Mouse (Mus musculus) lung, postnatal 0 days (tissue): ENCODE measurements around the gene Slco1a4. TPM values are rescaled to one million over a fixed set of nuclear protein-coding genes. Genes with fewer than 3 reads are reported as not detected.
"Not testable (repeated sequence)": the region's sequence is repeated elsewhere in the genome, so short reads cannot be mapped to it uniquely, and the experiment has no call there.

ENCODE experiments used
- ATAC-seq: fragments of 200-750 bp; cut with Nextera tagmentation; 2 replicates; pipeline ENCODE4 v1.8.0; 2017; ENCODE audit warnings: moderate library complexity
- DNase-seq: peaks from one replicate; pipeline ENCODE4 v3.0.0-alpha.2; 2016; ENCODE audit warnings: low spot score
- H3K27ac ChIP-seq: fragments of 300-500 bp; sonication (generic); 2 replicates; pipeline ENCODE4 v1.5.1; 2014; ENCODE audit warnings: antibody characterized with exemption, mild to moderate bottlenecking, low read length, mixed read lengths
- H3K27me3 ChIP-seq: fragments of 300-500 bp; sonication (generic); replicated peaks from 2 replicates; pipeline ENCODE4 v1.6.1; 2014; ENCODE audit warnings: low read length, mixed read lengths; ENCODE audit not compliant: insufficient read depth
- H3K36me3 ChIP-seq: fragments of 300-500 bp; sonication (generic); 2 replicates; pipeline ENCODE4 v1.6.1; 2014; ENCODE audit warnings: low read length, mixed read lengths; ENCODE audit not compliant: insufficient read depth
- H3K4me1 ChIP-seq: fragments of 300-500 bp; sonication (generic); 2 replicates; pipeline ENCODE4 v1.6.1; 2014; ENCODE audit warnings: antibody characterized with exemption, low read depth, low read length, mixed read lengths; ENCODE audit not compliant: insufficient read depth
- H3K4me2 ChIP-seq: fragments of 300-500 bp; sonication (generic); replicated peaks from 2 replicates; pipeline ENCODE4 v1.6.1; 2014; ENCODE audit warnings: low read depth, mild to moderate bottlenecking, low read length, moderate library complexity, mixed read lengths
- H3K4me3 ChIP-seq: fragments of 300-500 bp; sonication (generic); 2 replicates; pipeline ENCODE4 v1.5.1; 2014; ENCODE audit warnings: low read depth, low read length
- H3K9ac ChIP-seq: fragments of 300-500 bp; sonication (generic); replicated peaks from 2 replicates; pipeline ENCODE4 v1.6.1; 2014; ENCODE audit warnings: low read depth, mild to moderate bottlenecking
- H3K9me3 ChIP-seq: fragments of 300-500 bp; sonication (generic); 2 replicates; pipeline ENCODE4 v1.6.1; 2016; ENCODE audit warnings: low read length, mixed read lengths
- CTCF ChIP-seq: IDR thresholded peaks from 2 replicates; pipeline ENCODE4 v1.5.1; 2016; ENCODE audit warnings: antibody characterized with exemption, mild to moderate bottlenecking
- EP300 ChIP-seq: IDR thresholded peaks from 2 replicates; pipeline ENCODE4 v1.6.1; 2016; ENCODE audit warnings: antibody characterized with exemption, mild to moderate bottlenecking, control low read depth
- WGBS: fragments of 180-500 bp; shearing (Covaris S2); extraction: QIAGEN DNeasy Blood & Tissue Kit; methylation state at CpG from one replicate; pipeline ENCODE4 v1.1.7; 2014; 5-methylcytosine and 5-hydroxymethylcytosine counted together
- polyA plus RNA-seq: library from polyadenylated mRNA; unstranded; fragments of >200 nt; fragmentation: Nextera tagmentation; extraction: Ambion mirVana; gene quantifications from 2 replicates; pipeline ENCODE4 v1.2.1, GENCODE M21; 2015

The Slco1a4 gene
- polyA plus RNA-seq, result 0.08 and 0.13 TPM in 2 replicates

DNA sequence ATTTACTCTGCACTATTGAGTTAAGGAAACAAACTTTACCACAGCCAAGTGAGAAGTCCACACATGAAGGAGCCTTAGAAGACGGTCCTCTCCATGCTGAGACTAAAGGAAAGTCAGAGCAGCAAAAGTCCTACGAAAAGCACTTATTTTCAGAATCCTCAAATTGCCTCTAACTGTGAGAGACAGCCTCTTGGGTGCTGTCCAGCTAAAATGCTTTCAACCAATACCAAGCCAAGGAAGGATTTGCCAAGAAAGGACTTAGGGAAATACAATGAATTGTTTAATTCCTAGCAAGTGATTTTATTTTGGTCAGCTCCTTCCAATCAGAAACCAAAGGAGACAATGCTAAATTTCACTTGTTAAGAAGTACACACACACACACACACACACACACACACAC is at the start of gene Slco1a4:
TSS of gene Slco1a4 (minus strand) at position 115 of the 400 bp plus-strand sequence.
- Histone ChIP-seq H3K9ac (no peak within 1 kb of the TSS), H3K4me3 (no peak within 1 kb of the TSS), H3K27me3 (no peaks in the 10 kb centered on the region), H3K36me3 (no peaks in the 10 kb centered on the region), H3K9me3 (no peaks in the 10 kb centered on the region), H3K27ac (no peak within 1 kb of the TSS), H3K4me2 (no peak within 1 kb of the TSS), H3K4me1 (no peaks in the 10 kb centered on the region)
- ATAC-seq (no peak), DNase-seq (peak; percentile 32)
- TF ChIP-seq CTCF, result no peak
- no peak for TF ChIP-seq EP300
- 31% methylated on average over 2 of the region's 2 CpGs for WGBS

DNA sequence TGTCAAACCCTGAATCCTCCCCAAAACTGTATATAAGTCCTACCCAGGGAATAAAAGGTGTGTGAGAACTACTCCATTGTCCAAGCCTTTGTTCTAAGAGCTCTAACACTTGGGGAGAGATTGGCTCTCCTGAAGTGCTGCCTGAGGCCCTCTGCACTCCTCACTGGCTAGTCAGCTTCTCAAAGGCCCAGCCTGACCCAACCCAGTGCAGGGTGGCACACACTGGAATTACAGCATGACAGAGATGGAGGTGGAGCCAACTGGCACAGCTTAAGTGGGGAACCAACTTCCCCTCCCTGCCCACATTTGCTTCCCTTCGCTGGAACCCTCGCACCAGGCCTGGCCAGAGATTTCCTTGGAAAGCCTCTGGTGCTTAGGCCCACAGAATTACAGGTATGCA is 42.2 kb upstream of the Slco1a4 start:
- Histone ChIP-seq H3K4me3 (no peak overlapping the region), H3K9me3 (no peaks in the 10 kb centered on the region), H3K27ac (no peak overlapping the region), H3K27me3 (no peaks in the 10 kb centered on the region), H3K4me1 (no peaks in the 10 kb centered on the region), H3K36me3 (no peaks in the 10 kb centered on the region), H3K4me2 (no peak overlapping the region), H3K9ac (no peak overlapping the region)
- TF ChIP-seq EP300, result no peak
- no peak for TF ChIP-seq CTCF
- peak; percentile 46; the same call in 1 of the 2 replicates for ATAC-seq
- 50% methylated on average over 2 of the region's 2 CpGs for WGBS
- DNase-seq, result no peak

DNA sequence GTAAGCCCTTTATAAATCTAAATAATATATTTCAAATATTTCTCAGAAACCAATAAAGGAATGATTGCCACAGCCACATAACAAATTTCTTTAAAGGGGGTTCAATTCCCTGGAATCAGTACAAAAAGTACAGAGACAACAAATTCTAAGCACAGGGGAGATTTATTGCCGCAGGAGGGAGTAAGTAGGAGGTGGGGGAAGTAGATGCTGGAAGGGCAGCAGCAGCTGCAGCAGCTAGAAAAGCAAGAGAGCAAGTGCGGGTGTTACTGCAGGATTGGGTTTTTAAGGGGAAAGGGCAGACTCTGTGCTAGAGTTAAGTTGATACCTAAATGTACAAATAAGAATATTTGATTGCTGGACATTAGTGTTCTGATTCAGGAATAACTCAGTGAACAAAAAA is 33.7 kb upstream of the Slco1a4 start:
- H3K4me3 ChIP-seq, result no peak overlapping the region

DNA sequence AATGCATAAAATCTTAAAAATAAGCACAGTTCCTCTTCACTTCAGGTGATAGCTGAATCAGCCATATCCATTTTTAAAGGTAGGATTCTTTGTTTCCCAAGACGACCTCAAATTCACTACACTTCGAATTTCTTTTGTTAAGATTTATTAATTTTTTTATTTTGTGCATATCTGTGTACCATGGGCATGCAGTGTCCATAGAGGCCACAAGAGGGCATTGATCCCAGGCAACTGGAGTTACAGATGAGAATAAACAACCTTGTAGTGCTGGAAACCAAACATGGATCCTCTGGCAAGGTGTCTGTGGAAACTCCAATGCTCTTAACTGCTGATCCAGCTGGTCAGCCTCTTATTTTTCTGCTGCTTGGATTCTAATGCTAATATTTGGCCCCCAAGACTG is 32.2 kb upstream of the Slco1a4 start:
- Histone ChIP-seq H3K36me3 (no peaks in the 10 kb centered on the region), H3K27ac (no peak overlapping the region), H3K4me3 (no peak overlapping the region), H3K4me1 (no peaks in the 10 kb centered on the region), H3K27me3 (no peaks in the 10 kb centered on the region), H3K9ac (no peak overlapping the region), H3K9me3 (no peaks in the 10 kb centered on the region), H3K4me2 (no peak overlapping the region)
- DNase-seq (no peak), ATAC-seq (no peak)
- 66% methylated on average over 2 of the region's 2 CpGs for WGBS
- TF ChIP-seq CTCF (peak; percentile 36), EP300 (no peak)

More for the DNA sequence above, 33.7 kb upstream of the Slco1a4 start:
- TF ChIP-seq CTCF (no peak), EP300 (no peak)
- H3K27me3 ChIP-seq, result no peaks in the 10 kb centered on the region
- H3K27ac ChIP-seq, result no peak overlapping the region
- no peak for ATAC-seq
- H3K9me3 ChIP-seq, result no peaks in the 10 kb centered on the region
- no peak overlapping the region for H3K4me2 ChIP-seq
- no peaks in the 10 kb centered on the region for H3K36me3 ChIP-seq
- no peak overlapping the region for H3K9ac ChIP-seq
- 50% methylated on average over 2 of the region's 2 CpGs for WGBS
- DNase-seq, result no peak
- H3K4me1 ChIP-seq, result no peaks in the 10 kb centered on the region

GRCm38 (mm10) chr6:141882581-141882980 is 26.6 kb upstream of the Slco1a4 start:
- WGBS, result 56% methylated on average over 1 of the region's 1 CpGs
- DNase-seq (no peak), ATAC-seq (peak; percentile 35; the same call in 1 of the 2 replicates)
- no peak overlapping the region for H3K9ac ChIP-seq
- TF ChIP-seq CTCF, result no peak
- TF ChIP-seq EP300, result no peak
- no peaks in the 10 kb centered on the region for H3K9me3 ChIP-seq
- H3K27me3 ChIP-seq, result no peaks in the 10 kb centered on the region
- H3K27ac ChIP-seq, result no peak overlapping the region
- H3K4me3 ChIP-seq, result no peak overlapping the region
- H3K4me1 ChIP-seq, result no peaks in the 10 kb centered on the region
- no peak overlapping the region for H3K4me2 ChIP-seq
- no peaks in the 10 kb centered on the region for H3K36me3 ChIP-seq

GRCm38 (mm10) chr6:141875742-141876141 is 19.7 kb upstream of the Slco1a4 start:
- not testable (repeated sequence) for H3K27ac ChIP-seq, H3K9ac ChIP-seq, H3K36me3 ChIP-seq, H3K4me3 ChIP-seq, H3K9me3 ChIP-seq, H3K4me2 ChIP-seq, DNase-seq, H3K4me1 ChIP-seq, H3K27me3 ChIP-seq, ATAC-seq
- 81% methylated on average over 4 of the region's 4 CpGs for WGBS

- no peaks in the 10 kb centered on the region for H3K36me3 ChIP-seq
- no peak overlapping the region for H3K9ac ChIP-seq
- no peak overlapping the region for H3K4me2 ChIP-seq
- H3K9me3 ChIP-seq, result no peaks in the 10 kb centered on the region
- TF ChIP-seq EP300 (no peak), CTCF (no peak)
- WGBS, result 44% methylated on average over 2 of the region's 2 CpGs
- ATAC-seq (no peak), DNase-seq (no peak)
- no peaks in the 10 kb centered on the region for H3K4me1 ChIP-seq
- H3K27me3 ChIP-seq, result no peaks in the 10 kb centered on the region
- no peak overlapping the region for H3K27ac ChIP-seq
- no peak overlapping the region for H3K4me3 ChIP-seq
Observed at GRCm38 (mm10) chr6:141871711-141872110, 15.7 kb upstream of the Slco1a4 start.
